In the genomic region with DNA sequence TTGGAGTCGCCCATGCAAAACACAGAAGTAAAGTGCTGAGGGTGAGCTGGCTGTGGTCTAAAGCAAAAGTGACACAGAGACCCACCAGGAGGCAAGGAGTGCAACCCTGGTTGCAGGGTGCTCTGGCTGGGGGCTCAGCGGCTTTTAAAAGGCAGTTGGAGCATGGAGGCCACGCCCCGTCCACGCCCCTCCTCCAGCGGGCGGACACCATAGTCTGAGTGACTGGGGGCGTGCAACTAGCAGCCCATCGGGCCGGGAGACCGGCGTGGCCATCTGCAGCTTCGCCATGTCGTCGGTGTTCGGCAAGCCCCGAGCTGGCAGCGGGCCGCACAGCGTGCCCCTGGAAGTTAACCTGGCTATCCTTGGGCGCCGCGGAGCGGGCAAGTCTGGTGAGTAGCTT, we compare ENCODE assay signal across 8 mouse cellular contexts. TPM values are rescaled to one million over a fixed set of nuclear protein-coding genes. Genes with fewer than 3 reads are reported as not detected.
DNase-seq lines count a peak whose midpoint lies in the region; ATAC-seq and TF ChIP-seq lines count a peak whose summit lies in the region.

A gene (plus strand): TSS at position 228 of the 400 bp plus-strand sequence.

- H3K36me3 ChIP-seq in hindbrain, embryonic 15.5 days = no peaks in the 10 kb centered on the region
- no peaks in the 10 kb centered on the region for H3K36me3 ChIP-seq in megakaryocyte, embryonic 14.5 days (replicated peaks; ENCODE audit: low read length)

- ATAC-seq in hindbrain, embryonic 15.5 days (ENCODE audit: low FRiP score, low read depth) = peak; percentile 81
- no peak for ATAC-seq in activated CD4-positive, CD25-positive, alpha-beta regulatory T cell, adult 4 months

- no peaks in the 10 kb centered on the region for H3K9me3 ChIP-seq in hindbrain, embryonic 15.5 days
- H3K9me3 ChIP-seq in megakaryocyte, embryonic 14.5 days = no peaks in the 10 kb centered on the region

- peak within 1 kb of the TSS; percentile 62 for H3K4me3 ChIP-seq in cortical plate, adult 2 months (ENCODE audit: insufficient read depth, low read length)
- H3K4me3 ChIP-seq in hindbrain, embryonic 15.5 days = peak within 1 kb of the TSS; percentile 50
- H3K4me3 ChIP-seq in megakaryocyte, embryonic 14.5 days (replicated peaks) = peak within 1 kb of the TSS; percentile 91

- TF ChIP-seq CTCF in cortical plate, adult 2 months (IDR thresholded peaks at IDR 0.05; ENCODE audit: extremely low read depth, insufficient read depth, low read length) = no peak

- 0 out of 2 replicates have a peak, but pooled peaks have one; percentile 23 for TF ChIP-seq POLR2A in cortical plate, adult 2 months (IDR thresholded peaks at IDR 0.05; ENCODE audit: extremely low read depth, insufficient read depth, low read length)

- H3K27ac ChIP-seq in cortical plate, adult 2 months (ENCODE audit: insufficient read depth, low read length) = no peak within 1 kb of the TSS
- H3K27ac ChIP-seq in hindbrain, embryonic 15.5 days (replicated peaks) = no peak within 1 kb of the TSS

- H3K4me2 ChIP-seq in hindbrain, embryonic 15.5 days = peak within 1 kb of the TSS; percentile 90

- WGBS in hindbrain, embryonic 15.5 days = under 1% methylated on average over 24 of the region's 24 CpGs

- peaks cover 2% of the 10 kb centered on the region; the same call in 1 of the 2 replicates for H3K4me1 ChIP-seq in cortical plate, adult 2 months (ENCODE audit: control insufficient read depth, insufficient read depth, low read length)
- H3K4me1 ChIP-seq in hindbrain, embryonic 15.5 days (replicated peaks) = peaks cover 9% of the 10 kb centered on the region
- H3K4me1 ChIP-seq in megakaryocyte, embryonic 14.5 days = peaks cover 16% of the 10 kb centered on the region

- H3K9ac ChIP-seq in hindbrain, embryonic 15.5 days = peak within 1 kb of the TSS; percentile 54

- DNase-seq in adrenal gland, adult 2 months = peak; percentile 74
- DNase-seq in gastrocnemius, postnatal 10 days = peak; percentile 77
- DNase-seq in left cerebral cortex, postnatal 14 days (ENCODE audit: low spot score in 2 of 2) = peak; percentile 31 to 44
- DNase-seq in right cerebral cortex, postnatal 10 days (ENCODE audit: low spot score in 2 of 2) = peak; percentile 63 to 67

- peaks cover 2% of the 10 kb centered on the region; the same call in 1 of the 2 replicates for H3K27me3 ChIP-seq in hindbrain, embryonic 15.5 days
- peaks cover 79% of the 10 kb centered on the region for H3K27me3 ChIP-seq in megakaryocyte, embryonic 14.5 days (replicated peaks)

- intact Hi-C loops in left cerebral cortex, postnatal 14 days (cut with DNase I) = no loop called here

RNA-seq across cellular contexts. Expression of the gene that starts here (rescaled TPM):
- total RNA-seq in adrenal gland, adult 2 months (2021) = 10 to 100 TPM in 1 of 2 experiments, 1 to 10 TPM in 1; 7.5 to 20.4 TPM
- polyA plus RNA-seq in adrenal gland, adult 2 months (2012; rRNA removed) = 19.2 and 23.2 TPM in 2 replicates
- polyA plus RNA-seq in cortical plate, adult 2 months (2012; rRNA removed) = 4.4 and 4.8 TPM in 2 replicates
- 10 to 100 TPM in 1 of 2 experiments, 1 to 10 TPM in 1; 7.2 to 11.5 TPM for total RNA-seq in gastrocnemius, postnatal 10 days (2021)
- 7.6 TPM in 2 replicates for polyA plus RNA-seq in hindbrain, embryonic 15.5 days (2015; fragmentation: Nextera tagmentation; extraction: Ambion mirVana)
- total RNA-seq in left cerebral cortex, postnatal 14 days (2021) = 1 to 10 TPM; 2.6 to 3.3 TPM
- polyA plus RNA-seq in megakaryocyte, embryonic 14.5 days (2012; ENCODE audit: insufficient read depth, low replicate concordance) = not detected in 2 replicates
- polyA plus RNA-seq in activated CD4-positive, CD25-positive, alpha-beta regulatory T cell, adult 4 months (2017; shearing (Covaris generic)) = under 1 TPM in 1 of 2 experiments, not detected in 1; 0.19 TPM
